Mouse (Mus musculus): Measurements from ENCODE around the gene Zrsr1. TPM values are rescaled to one million over a fixed set of nuclear protein-coding genes. Genes with fewer than 3 reads are reported as not detected.

Gene Zrsr1
- 10 to 100 TPM; 12.1 to 13.5 TPM for total RNA-seq (2021)

DNA sequence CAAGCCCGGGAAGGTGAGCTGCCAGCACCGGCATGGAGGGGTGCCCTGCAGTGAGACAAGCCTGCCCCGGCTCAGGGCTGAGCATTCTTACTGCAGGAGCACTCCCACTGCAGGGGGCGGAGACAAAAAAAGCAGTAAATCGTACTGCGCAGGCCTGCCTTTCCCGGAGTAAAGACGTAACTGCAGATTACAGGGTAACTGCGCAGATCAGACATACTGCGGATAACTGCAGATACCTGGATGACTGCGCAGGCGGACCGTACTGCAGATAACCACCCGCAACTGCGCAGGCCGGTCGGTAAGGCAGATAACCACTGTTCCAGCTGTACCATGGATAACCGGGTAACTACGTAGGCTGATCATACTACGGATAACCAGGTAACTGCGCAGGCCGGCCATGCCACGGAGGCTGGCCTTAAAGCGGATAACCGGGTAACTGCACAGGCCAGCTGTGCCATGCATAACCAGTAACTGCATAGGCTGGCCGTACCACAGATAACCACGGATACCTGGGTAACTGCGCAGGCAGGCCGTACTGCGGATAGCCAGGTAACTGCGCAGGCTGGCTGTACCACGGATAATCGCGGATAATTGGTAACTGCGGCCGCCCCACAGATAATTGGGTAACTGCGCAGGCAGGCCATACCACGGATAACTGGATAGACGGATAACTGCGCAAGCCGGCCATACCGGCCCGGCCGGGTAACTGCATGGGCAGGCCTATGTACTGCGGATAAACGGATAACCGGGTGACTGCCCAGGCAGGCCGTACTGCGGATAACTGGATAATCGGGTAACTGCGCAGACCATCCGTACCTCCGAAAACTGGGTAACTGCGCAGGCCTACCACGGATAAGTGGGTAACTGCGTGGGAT, at the start of gene Zrsr1:
Gene Zrsr1 (plus strand): TSS at position 171 of the 875 bp plus-strand sequence.
- DNase-seq (ENCODE audit: low spot score) = peak; percentile 56
- intact Hi-C loops (cut with DNase I) = loop anchor here (10.0 kb wide), 2 partner anchors 457 to 687 kb away; partner anchors contain the start of gene Tmem17

DNA sequence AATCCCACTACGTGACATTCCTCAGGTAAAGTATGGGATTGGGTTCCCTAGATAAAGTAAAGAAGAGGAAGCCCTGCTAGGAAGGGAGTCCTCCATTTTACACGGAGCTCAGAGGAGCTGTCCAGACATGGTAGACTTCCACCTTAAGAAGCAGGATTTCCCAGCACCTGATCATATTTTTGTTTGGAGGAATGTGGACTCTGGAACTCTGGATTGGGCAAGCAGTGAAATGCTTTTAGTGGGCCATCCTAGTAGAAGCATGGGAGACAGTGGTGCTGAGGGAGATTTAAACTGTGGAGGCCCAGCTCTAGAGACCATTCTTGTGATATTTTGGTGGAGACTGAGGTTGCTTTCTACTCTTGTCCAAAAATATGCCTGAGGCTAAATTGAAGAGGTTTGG, 49.3 kb upstream of the Zrsr1 start:
- intact Hi-C loops (cut with DNase I) = no loop called here
- no peak for DNase-seq (ENCODE audit: low spot score)

DNA sequence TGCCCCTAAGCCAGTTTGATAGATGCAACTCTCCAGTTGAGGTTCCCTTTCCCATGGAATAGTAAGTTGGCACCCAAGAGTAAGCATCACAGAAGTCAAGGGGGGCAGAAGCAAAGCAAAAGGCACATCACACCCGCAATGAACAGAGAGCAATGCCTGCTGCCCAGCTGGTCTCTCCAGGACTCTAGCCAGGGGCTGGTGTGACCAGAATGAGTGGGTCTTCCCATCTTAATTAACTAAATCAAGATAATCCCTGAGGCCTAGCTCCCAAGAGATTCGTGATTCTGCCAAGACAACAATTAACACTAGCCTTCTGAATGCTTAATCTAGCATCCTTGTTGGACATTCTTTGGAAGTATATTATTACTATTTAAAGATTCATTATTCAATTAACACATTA, 48.2 kb upstream of the Zrsr1 start:
- intact Hi-C loops (cut with DNase I) = no loop called here
- no peak for DNase-seq (ENCODE audit: low spot score)

GRCm38 (mm10) chr11:22928586-22929169, 43.1 kb upstream of the Zrsr1 start:
- no peak for DNase-seq (ENCODE audit: low spot score)
- intact Hi-C loops (cut with DNase I) = loop anchor here (5.0 kb wide), 1 partner anchor 51 kb away; no protein-coding TSS in a partner anchor

DNA sequence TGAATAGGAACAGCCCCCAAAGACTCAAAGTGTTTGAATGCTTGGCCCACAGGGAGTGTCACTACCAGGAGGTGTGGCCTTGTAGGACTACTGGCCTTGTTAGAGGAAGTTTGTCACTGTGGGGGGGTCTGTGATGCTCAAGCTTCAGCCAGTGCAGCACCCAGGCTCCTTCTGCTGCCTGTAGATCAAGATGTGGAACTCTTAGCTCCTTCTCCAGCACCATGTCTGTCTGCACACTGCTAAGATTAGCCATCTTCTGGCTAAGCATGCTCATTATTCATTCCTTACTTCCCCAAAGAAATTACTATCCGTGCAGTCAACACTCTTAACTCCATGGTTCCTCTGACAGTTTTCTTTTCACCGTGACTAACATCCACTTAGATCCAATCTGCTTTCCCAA, 41.7 kb upstream of the Zrsr1 start:
- intact Hi-C loops (cut with DNase I) = no loop called here

GRCm38 (mm10) chr11:22931320-22931905, 40.4 kb upstream of the Zrsr1 start:
- intact Hi-C loops (cut with DNase I) = no loop called here

More for the DNA sequence above, 41.7 kb upstream of the Zrsr1 start:
- no peak for DNase-seq (ENCODE audit: low spot score)

DNA sequence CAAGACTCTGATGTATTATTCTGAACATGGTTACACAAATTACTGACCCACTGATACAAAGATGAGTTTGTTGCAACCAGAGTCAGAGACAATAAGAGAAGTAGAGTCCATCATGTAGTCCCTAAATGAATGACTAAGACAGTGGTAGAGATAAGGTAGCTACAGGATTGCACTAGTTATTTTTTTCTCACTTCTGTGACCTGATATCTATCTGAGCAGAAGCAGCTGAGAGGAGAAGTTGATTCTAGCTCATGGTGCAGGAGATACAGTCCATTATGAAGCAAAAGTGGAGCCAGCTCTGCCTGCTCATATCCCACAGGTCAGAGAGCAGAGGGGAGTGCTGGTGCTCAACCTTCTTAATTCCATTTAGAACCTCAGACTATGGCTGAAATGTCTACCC, 39.6 kb upstream of the Zrsr1 start:
- intact Hi-C loops (cut with DNase I) = no loop called here
- no peak for DNase-seq (ENCODE audit: low spot score)

More at GRCm38 (mm10) chr11:22931320-22931905, 40.4 kb upstream of the Zrsr1 start:
- no peak for DNase-seq (ENCODE audit: low spot score)

DNA sequence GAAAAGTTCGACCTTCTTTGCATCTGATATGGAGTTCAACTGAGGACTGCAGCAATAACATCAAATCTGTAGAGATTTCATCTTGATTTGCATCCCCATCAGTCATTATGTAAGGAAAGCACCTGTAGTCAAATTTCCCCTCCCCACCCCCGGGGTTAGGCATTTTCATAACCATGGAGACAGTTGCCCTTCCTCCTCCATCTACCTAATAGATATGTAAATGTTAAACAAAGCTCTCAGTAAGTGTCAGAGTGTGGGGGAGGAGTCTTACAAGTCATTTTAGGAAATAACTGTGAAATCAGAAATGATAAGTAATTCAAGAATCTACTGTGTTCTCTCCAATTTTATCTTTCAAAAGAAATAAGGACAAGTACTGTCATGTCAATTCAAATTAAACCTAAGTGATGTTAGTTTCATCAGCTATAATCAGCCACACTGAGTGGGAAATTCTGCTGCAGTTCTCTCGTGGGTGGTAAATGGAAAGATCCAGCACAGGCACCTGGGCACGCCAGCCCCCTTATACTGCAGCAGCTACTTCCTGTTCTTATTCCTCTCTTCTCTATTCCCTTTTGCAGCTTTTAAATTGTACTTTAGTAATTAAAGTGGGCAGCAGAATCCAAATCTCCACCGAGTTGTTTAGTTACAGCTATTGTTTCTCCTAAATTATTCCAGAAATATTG, 35.2 kb upstream of the Zrsr1 start:
- DNase-seq (ENCODE audit: low spot score) = no peak
- intact Hi-C loops (cut with DNase I) = no loop called here

- DNase-seq (ENCODE audit: low spot score) = no peak
Observed at GRCm38 (mm10) chr11:22937716-22938316, 34.0 kb upstream of the Zrsr1 start.

GRCm38 (mm10) chr11:22938983-22939382, 32.8 kb upstream of the Zrsr1 start:
- intact Hi-C loops (cut with DNase I) = loop anchor here (1.0 kb wide), 1 partner anchor 7 kb away; no protein-coding TSS in a partner anchor
- no peak for DNase-seq (ENCODE audit: low spot score)

More at GRCm38 (mm10) chr11:22937716-22938316, 34.0 kb upstream of the Zrsr1 start:
- intact Hi-C loops (cut with DNase I) = loop anchor here (1.0 kb wide), 1 partner anchor 8 kb away; no protein-coding TSS in a partner anchor

- no peak for DNase-seq (ENCODE audit: low spot score)
- intact Hi-C loops (cut with DNase I) = no loop called here
Observed at GRCm38 (mm10) chr11:22949101-22949500, 22.7 kb upstream of the Zrsr1 start.

GRCm38 (mm10) chr11:22950131-22950530, 21.7 kb upstream of the Zrsr1 start:
- no peak for DNase-seq (ENCODE audit: low spot score)
- intact Hi-C loops (cut with DNase I) = no loop called here

DNA sequence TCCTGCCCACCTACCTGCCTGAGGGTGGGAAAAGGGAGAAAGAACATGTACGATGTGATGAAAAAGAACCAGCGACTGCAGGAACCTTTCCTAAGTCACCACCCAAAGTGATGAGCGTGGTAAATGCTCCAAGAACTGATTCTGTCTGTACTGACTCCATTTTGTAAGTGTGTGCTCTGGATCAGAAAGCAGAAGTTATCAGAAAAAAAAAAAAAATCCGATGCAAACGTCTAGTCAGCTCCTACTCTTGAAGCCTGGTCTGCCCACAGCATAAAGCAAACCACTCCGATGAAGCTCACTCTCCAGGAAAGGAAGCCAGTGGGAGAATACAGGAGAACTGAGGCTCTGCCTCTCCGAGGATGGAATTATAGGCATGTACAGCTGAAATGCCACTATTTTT, 19.1 kb upstream of the Zrsr1 start:
- intact Hi-C loops (cut with DNase I) = no loop called here
- DNase-seq (ENCODE audit: low spot score) = no peak

GRCm38 (mm10) chr11:22956346-22956745, 15.5 kb upstream of the Zrsr1 start:
- intact Hi-C loops (cut with DNase I) = loop anchor here (2.0 kb wide), 2 partner anchors 96 to 280 kb away; partner anchors contain the start of gene B3gnt2
- no peak for DNase-seq (ENCODE audit: low spot score)

DNA sequence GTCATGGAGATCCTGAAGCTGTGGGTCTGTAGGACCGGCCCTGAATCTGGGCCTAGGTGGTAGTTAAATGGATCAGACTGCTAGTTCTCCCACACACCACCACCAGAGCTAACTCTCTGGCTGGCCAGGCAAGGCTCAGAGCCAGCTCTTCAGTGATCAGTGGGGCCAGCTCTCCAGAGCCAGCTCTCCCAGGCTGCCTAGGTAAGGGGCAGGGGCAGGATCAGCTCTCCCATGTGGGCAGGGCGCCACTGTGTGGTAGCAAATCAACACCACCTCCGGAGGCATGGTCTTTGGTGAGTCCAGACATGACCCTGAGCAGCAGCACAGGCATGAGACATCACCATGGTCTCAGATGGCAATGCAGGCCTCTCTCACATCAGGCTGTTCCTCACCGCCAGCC, 15.0 kb upstream of the Zrsr1 start:
- intact Hi-C loops (cut with DNase I) = loop anchor here (1.0 to 2.0 kb wide), 3 partner anchors 96 to 325 kb away; partner anchors contain the start of gene B3gnt2
- peak; percentile 28 for DNase-seq (ENCODE audit: low spot score)

DNA sequence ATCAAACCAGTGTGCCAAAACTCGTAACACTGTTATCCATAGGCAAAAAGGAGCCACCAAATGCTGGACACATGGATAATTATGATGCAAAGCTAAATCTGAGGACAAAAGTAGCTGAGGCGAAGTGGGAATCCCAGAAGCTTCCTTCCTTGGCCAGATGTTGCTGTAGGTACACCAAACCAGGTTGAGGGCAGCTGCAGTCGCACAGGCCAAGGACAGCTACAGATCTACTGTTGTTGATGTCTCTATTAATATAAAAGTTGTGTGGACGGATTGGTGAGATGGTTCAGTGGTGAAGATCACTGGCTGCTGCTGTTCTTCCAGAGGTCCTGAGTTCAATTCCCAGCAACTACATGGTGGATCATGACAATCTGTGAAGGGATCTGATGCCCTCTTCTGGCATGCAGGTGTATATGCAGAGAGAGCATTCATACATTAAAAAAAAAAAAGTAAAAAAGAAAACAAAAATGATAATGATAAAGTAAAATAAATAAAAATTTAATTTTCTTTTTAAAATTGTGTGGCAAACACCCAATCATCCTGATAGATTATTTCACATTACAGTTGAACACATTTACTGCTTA, 13.9 kb upstream of the Zrsr1 start:
- no peak for DNase-seq (ENCODE audit: low spot score)
- intact Hi-C loops (cut with DNase I) = loop anchor here (1.0 to 2.0 kb wide), 3 partner anchors 97 to 326 kb away; partner anchors contain the start of gene B3gnt2

DNA sequence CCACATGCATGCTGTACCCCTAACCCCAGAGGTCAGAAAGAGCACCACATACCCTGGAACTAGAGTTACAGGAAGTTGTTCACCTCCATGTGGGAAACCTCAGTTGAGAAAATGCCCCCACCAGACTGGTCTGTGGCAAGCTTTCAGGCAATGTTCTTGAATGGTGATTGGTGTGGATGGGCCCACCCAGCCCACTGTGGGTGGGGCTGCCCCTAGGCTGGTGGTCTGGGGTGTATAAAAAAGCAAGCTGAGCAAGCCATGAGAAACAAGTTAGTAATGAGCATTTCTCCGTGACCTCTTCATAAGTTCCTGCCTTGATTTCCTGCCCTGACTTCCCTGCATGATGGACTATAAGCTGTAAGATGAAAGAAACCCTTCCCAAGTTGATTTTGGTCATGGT, 9.7 kb upstream of the Zrsr1 start:
- intact Hi-C loops (cut with DNase I) = loop anchor here (10.0 kb wide), 1 partner anchor 737 kb away; no protein-coding TSS in a partner anchor
- DNase-seq (ENCODE audit: low spot score) = no peak

DNA sequence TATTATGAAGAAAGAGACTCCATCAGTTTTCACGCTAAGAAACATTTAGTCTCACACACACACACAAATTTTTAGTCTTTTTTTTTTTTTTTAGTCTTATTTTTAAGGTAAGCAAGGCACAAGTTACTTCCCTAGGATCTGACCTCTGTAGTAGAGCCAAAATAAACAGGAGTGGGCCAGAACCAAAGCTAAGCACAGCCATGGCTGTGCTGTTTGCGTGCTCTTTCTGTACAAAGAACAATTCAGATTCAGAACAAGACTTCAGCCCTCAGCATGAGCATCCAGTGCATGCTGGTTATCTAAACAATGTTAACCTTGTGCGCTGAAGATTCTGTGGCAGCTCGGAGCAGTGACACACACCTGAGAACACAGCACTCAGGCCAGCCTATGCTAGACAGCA, 7.4 kb upstream of the Zrsr1 start:
- no peak for DNase-seq (ENCODE audit: low spot score)
- intact Hi-C loops (cut with DNase I) = loop anchor here (10.0 kb wide), 1 partner anchor 740 kb away; no protein-coding TSS in a partner anchor

DNA sequence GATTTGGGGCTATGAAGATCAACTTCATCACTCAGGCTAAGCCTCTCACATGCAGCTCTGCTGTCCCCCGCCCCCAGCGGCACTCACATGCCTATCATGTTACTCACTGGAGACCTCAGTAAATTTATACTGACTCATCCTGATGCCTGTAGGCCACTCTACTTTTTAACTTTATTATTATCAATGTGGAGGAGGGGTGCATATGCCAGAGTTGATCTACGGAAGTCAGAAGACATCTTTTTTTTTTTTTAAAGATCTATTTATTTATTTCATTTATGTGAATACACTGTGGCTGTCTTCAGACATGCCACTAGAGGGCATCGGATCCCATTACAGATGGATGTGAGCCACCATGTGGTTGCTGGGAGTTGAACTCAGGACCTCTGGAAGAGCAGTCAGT, 6.3 kb upstream of the Zrsr1 start:
- DNase-seq (ENCODE audit: low spot score) = no peak
- intact Hi-C loops (cut with DNase I) = loop anchor here (10.0 kb wide), 1 partner anchor 741 kb away; no protein-coding TSS in a partner anchor
